14 mouse cellular contexts compared by ENCODE assay signal in genomic region chr2:28221803-28222202, GRCm38 (mm10).
"Had no signal": no experiment of that assay in that cellular context is flagged by ENCODE, and none has a peak within 500 bp of the region (broad histone marks: within the 10 kb centered on the region; RNA-seq: fewer than 3 reads in every experiment).

No protein-coding gene starts in this region.

- H3K9ac ChIP-seq: kidney, embryonic 15.5 days; limb, embryonic 13.5 days; liver, embryonic 15.5 days; lung, embryonic 15.5 days; midbrain, embryonic 15.5 days; neural tube, embryonic 13.5 days; stomach, embryonic 15.5 days had no signal

- H3K27me3 ChIP-seq: kidney, embryonic 15.5 days; limb, embryonic 13.5 days; liver, embryonic 15.5 days; lung, embryonic 15.5 days; midbrain, embryonic 15.5 days; neural tube, embryonic 13.5 days; stomach, embryonic 15.5 days had no signal

- DNase-seq: kidney, adult 2 months; kidney, postnatal 14 days; layer of hippocampus, postnatal 36 days; left cerebral cortex, postnatal 4 days; lung, postnatal 14 days; right cerebral cortex, postnatal 14 days; thymus, postnatal 36 days had no signal

- H3K9me3 ChIP-seq: kidney, embryonic 15.5 days; limb, embryonic 13.5 days; liver, embryonic 15.5 days; lung, embryonic 15.5 days; midbrain, embryonic 15.5 days; neural tube, embryonic 13.5 days; stomach, embryonic 15.5 days had no signal

- ATAC-seq: midbrain, embryonic 15.5 days had no signal

- H3K27ac ChIP-seq: kidney, embryonic 15.5 days; limb, embryonic 13.5 days; liver, embryonic 15.5 days; lung, embryonic 15.5 days; midbrain, embryonic 15.5 days; neural tube, embryonic 13.5 days; stomach, embryonic 15.5 days had no signal

- H3K4me1 ChIP-seq: liver, embryonic 15.5 days; lung, embryonic 15.5 days; stomach, embryonic 15.5 days had no signal

- H3K4me3 ChIP-seq: kidney, embryonic 15.5 days; limb, embryonic 13.5 days; liver, embryonic 15.5 days; lung, embryonic 15.5 days; midbrain, embryonic 15.5 days; neural tube, embryonic 13.5 days; stomach, embryonic 15.5 days had no signal

- H3K36me3 ChIP-seq: kidney, embryonic 15.5 days; liver, embryonic 15.5 days; lung, embryonic 15.5 days; stomach, embryonic 15.5 days had no signal

- H3K4me2 ChIP-seq: kidney, embryonic 15.5 days; limb, embryonic 13.5 days; liver, embryonic 15.5 days; lung, embryonic 15.5 days; midbrain, embryonic 15.5 days; neural tube, embryonic 13.5 days; stomach, embryonic 15.5 days had no signal
